Mouse (Mus musculus) erythroblast, adult 5-6 weeks (primary cell): ENCODE data around the gene Pak4. TPM values are rescaled to one million over a fixed set of nuclear protein-coding genes. Genes with fewer than 3 reads are reported as not detected.
"Not testable (repeated sequence)": the region's sequence is repeated elsewhere in the genome, so short reads cannot be mapped to it uniquely, and the experiment has no call there.

Source experiments
- ATAC-seq: replicated peaks from 2 replicates; pipeline ENCODE4 v1.8.0; 2016; ENCODE audit warnings: moderate number of reproducible peaks, mild to moderate bottlenecking, moderate TSS enrichment, inconsistent platforms; ENCODE audit not compliant: poor library complexity, low FRiP score, severe bottlenecking
- total RNA-seq, 2 experiments: library from RNA; stranded (forward) in 1 of 2; stranded (reverse) in 1 of 2; fragments of 150-400 nt in 1 of 2; fragments of 200-764, 138-1000 nt in 1 of 2; gene quantifications; 2 replicates each; pipeline versions ENCODE4 v1.2.3 to v1.2.4; 2015 to 2017; ENCODE audit warnings: low replicate concordance in 2 of 2

Pak4 gene
- total RNA-seq, 2 experiments from 2014 or later: 2.0 to 3.5 TPM

GRCm38 (mm10) chr7:28527922-28528719, 69.9 kb downstream of the Pak4 start:
- peak; percentile 89 for ATAC-seq

GRCm38 (mm10) chr7:28522536-28522935, 75.4 kb downstream of the Pak4 start, which contains the start of gene Ifnl3:
Gene Ifnl3, plus strand, starts transcription at chr7:28522836.
- ATAC-seq: not testable (repeated sequence)

- no peak for ATAC-seq
These were observed 86.5 kb downstream of the Pak4 start for GRCm38 (mm10) chr7:28511441-28511840.

DNA sequence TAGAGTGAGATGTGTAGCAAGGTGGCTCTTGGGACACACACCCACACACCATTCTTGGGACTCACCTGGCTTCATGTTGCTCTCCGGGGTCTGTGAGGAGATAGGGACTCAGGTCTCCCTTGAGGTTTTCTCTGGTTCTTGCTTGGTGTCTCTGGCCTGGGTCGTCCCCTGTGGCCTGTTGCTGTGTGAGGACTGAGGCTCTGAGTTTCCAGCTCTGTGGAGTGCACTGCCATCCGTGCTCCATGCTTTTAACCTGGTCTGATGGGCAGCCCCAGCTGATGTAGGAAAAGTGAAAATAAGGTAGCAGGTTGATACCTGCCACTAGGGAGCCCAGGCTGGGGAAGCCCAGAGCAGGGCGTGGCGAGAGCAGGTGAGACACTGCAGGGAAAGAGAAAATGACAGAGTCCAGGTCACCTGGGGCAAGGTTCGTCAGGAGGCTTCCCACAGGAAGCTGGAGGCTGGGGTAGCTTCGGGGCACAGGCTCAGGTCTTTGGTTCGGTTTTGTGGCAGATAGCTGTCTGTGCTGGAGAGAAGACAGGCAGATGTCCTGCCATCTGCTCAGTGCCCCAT, 87.5 kb downstream of the Pak4 start, which contains the start of gene Ifnl2:
Gene Ifnl2 (minus strand): TSS at position 51 of the 570 bp plus-strand sequence.
- ATAC-seq: not testable (repeated sequence)

- 0 out of 2 replicates have a peak, but pooled peaks have one; percentile 8 for ATAC-seq
These were observed 88.9 kb downstream of the Pak4 start for GRCm38 (mm10) chr7:28509121-28509520.

Other genes with a start within 250 kb of the Pak4 start
- 649 and 667 TPM in 2 replicates for gene Rps16, start 247.5 kb downstream of the Pak4 start, total RNA-seq (2015; ENCODE audit: low replicate concordance)
- gene Rps16, start 247.5 kb downstream of the Pak4 start, total RNA-seq (2017; ENCODE audit: low replicate concordance): 67.6 and 181 TPM in 2 replicates
- 4.4 and 6.1 TPM in 2 replicates for gene Plekhg2, start 225.6 kb downstream of the Pak4 start, total RNA-seq (2015; ENCODE audit: low replicate concordance)
- gene Plekhg2, start 225.6 kb downstream of the Pak4 start, total RNA-seq (2017; ENCODE audit: low replicate concordance): 0.98 and 4.1 TPM in 2 replicates
- 47.0 and 53.2 TPM in 2 replicates for gene Zfp36, start 217.9 kb downstream of the Pak4 start, total RNA-seq (2015; ENCODE audit: low replicate concordance)
- gene Zfp36, start 217.9 kb downstream of the Pak4 start, total RNA-seq (2017; ENCODE audit: low replicate concordance): 7.7 and 15.1 TPM in 2 replicates
- 6.3 and 9.0 TPM in 2 replicates for gene Med29, start 205.5 kb downstream of the Pak4 start, total RNA-seq (2015; ENCODE audit: low replicate concordance)
- 3.4 TPM in 1 of 2 replicates, not detected in the other for gene Med29, start 205.5 kb downstream of the Pak4 start, total RNA-seq (2017; ENCODE audit: low replicate concordance)
- 26.1 and 32.9 TPM in 2 replicates for gene Paf1, start 205.2 kb downstream of the Pak4 start, total RNA-seq (2015; ENCODE audit: low replicate concordance)
- 16.7 and 24.7 TPM in 2 replicates for gene Paf1, start 205.2 kb downstream of the Pak4 start, total RNA-seq (2017; ENCODE audit: low replicate concordance)
- gene Gmfg, start 160.7 kb downstream of the Pak4 start, total RNA-seq (2015; ENCODE audit: low replicate concordance): 69.4 and 105 TPM in 2 replicates
- gene Gmfg, start 160.7 kb downstream of the Pak4 start, total RNA-seq (2017; ENCODE audit: low replicate concordance): 115 and 118 TPM in 2 replicates
- 6.9 TPM in 1 of 2 replicates, not detected in the other for gene Lrfn1, start 146.2 kb downstream of the Pak4 start, total RNA-seq (2015; ENCODE audit: low replicate concordance)
- not detected in 2 replicates for gene Lrfn1, start 146.2 kb downstream of the Pak4 start, total RNA-seq (2017; ENCODE audit: low replicate concordance)
- not detected in 2 replicates for gene Ifnl2, start 87.7 kb downstream of the Pak4 start, total RNA-seq (2015; ENCODE audit: low replicate concordance)
- gene Ifnl2, start 87.7 kb downstream of the Pak4 start, total RNA-seq (2017; ENCODE audit: low replicate concordance): not detected in 2 replicates
- gene Ifnl3, start 75.3 kb downstream of the Pak4 start, total RNA-seq (2015; ENCODE audit: low replicate concordance): not detected in 2 replicates
- gene Ifnl3, start 75.3 kb downstream of the Pak4 start, total RNA-seq (2017; ENCODE audit: low replicate concordance): not detected in 2 replicates
- not detected in 2 replicates for gene Sycn, start 57.3 kb downstream of the Pak4 start, total RNA-seq (2015; ENCODE audit: low replicate concordance)
- not detected in 2 replicates for gene Sycn, start 57.3 kb downstream of the Pak4 start, total RNA-seq (2017; ENCODE audit: low replicate concordance)
- 0.84 TPM in 1 of 2 replicates, not detected in the other for gene Nccrp1, start 50.9 kb downstream of the Pak4 start, total RNA-seq (2015; ENCODE audit: low replicate concordance)
- gene Nccrp1, start 50.9 kb downstream of the Pak4 start, total RNA-seq (2017; ENCODE audit: low replicate concordance): not detected in 2 replicates
- 7.3 and 11.9 TPM in 2 replicates for gene Samd4b, start within 50 bp of the Pak4 start, total RNA-seq (2015; ENCODE audit: low replicate concordance)
- gene Samd4b, start within 50 bp of the Pak4 start, total RNA-seq (2017; ENCODE audit: low replicate concordance): 3.1 and 4.8 TPM in 2 replicates
- not detected in 2 replicates for gene Acp7, start 33.1 kb upstream of the Pak4 start, total RNA-seq (2015; ENCODE audit: low replicate concordance)
- not detected in 2 replicates for gene Acp7, start 33.1 kb upstream of the Pak4 start, total RNA-seq (2017; ENCODE audit: low replicate concordance)
- 1.7 TPM in 1 of 2 replicates, not detected in the other for gene Fbxo27, start 94.7 kb upstream of the Pak4 start, total RNA-seq (2015; ENCODE audit: low replicate concordance)
- gene Fbxo27, start 94.7 kb upstream of the Pak4 start, total RNA-seq (2017; ENCODE audit: low replicate concordance): 0.28 TPM in 1 of 2 replicates, not detected in the other
- 1.3 TPM in 1 of 2 replicates, not detected in the other for gene Fbxo17, start 118.6 kb upstream of the Pak4 start, total RNA-seq (2015; ENCODE audit: low replicate concordance)
- 2.4 TPM in 1 of 2 replicates, not detected in the other for gene Fbxo17, start 118.6 kb upstream of the Pak4 start, total RNA-seq (2017; ENCODE audit: low replicate concordance)
- gene Mrps12, start 143.6 kb upstream of the Pak4 start, total RNA-seq (2015; ENCODE audit: low replicate concordance): 31.1 and 44.8 TPM in 2 replicates
- 6.1 and 8.1 TPM in 2 replicates for gene Mrps12, start 143.6 kb upstream of the Pak4 start, total RNA-seq (2017; ENCODE audit: low replicate concordance)
- gene Sars2, start 143.8 kb upstream of the Pak4 start, total RNA-seq (2015; ENCODE audit: low replicate concordance): 0.84 TPM in 1 of 2 replicates, not detected in the other
- 1.8 and 4.3 TPM in 2 replicates for gene Sars2, start 143.8 kb upstream of the Pak4 start, total RNA-seq (2017; ENCODE audit: low replicate concordance)
- gene Ccer2, start 158.0 kb upstream of the Pak4 start, total RNA-seq (2015; ENCODE audit: low replicate concordance): not detected in 2 replicates
- not detected in 2 replicates for gene Ccer2, start 158.0 kb upstream of the Pak4 start, total RNA-seq (2017; ENCODE audit: low replicate concordance)
- gene Sirt2, start 168.6 kb upstream of the Pak4 start, total RNA-seq (2015; ENCODE audit: low replicate concordance): 18.3 and 21.5 TPM in 2 replicates
- 6.0 and 9.8 TPM in 2 replicates for gene Sirt2, start 168.6 kb upstream of the Pak4 start, total RNA-seq (2017; ENCODE audit: low replicate concordance)
- gene Nfkbib, start 169.3 kb upstream of the Pak4 start, total RNA-seq (2015; ENCODE audit: low replicate concordance): 2.9 and 3.8 TPM in 2 replicates
- 2.2 and 3.6 TPM in 2 replicates for gene Nfkbib, start 169.3 kb upstream of the Pak4 start, total RNA-seq (2017; ENCODE audit: low replicate concordance)
- gene Rinl, start 190.8 kb upstream of the Pak4 start, total RNA-seq (2015; ENCODE audit: low replicate concordance): 21.1 and 25.0 TPM in 2 replicates
- gene Rinl, start 190.8 kb upstream of the Pak4 start, total RNA-seq (2017; ENCODE audit: low replicate concordance): 9.9 and 13.4 TPM in 2 replicates
- gene Hnrnpl, start 210.4 kb upstream of the Pak4 start, total RNA-seq (2015; ENCODE audit: low replicate concordance): 98.6 and 172 TPM in 2 replicates
- gene Hnrnpl, start 210.4 kb upstream of the Pak4 start, total RNA-seq (2017; ENCODE audit: low replicate concordance): 98.1 and 140 TPM in 2 replicates
- 36.6 and 59.0 TPM in 2 replicates for gene Ech1, start 227.0 kb upstream of the Pak4 start, total RNA-seq (2015; ENCODE audit: low replicate concordance)
- gene Ech1, start 227.0 kb upstream of the Pak4 start, total RNA-seq (2017; ENCODE audit: low replicate concordance): 23.2 and 31.8 TPM in 2 replicates
- 1.7 TPM in 1 of 2 replicates, not detected in the other for gene Lgals4, start 235.7 kb upstream of the Pak4 start, total RNA-seq (2015; ENCODE audit: low replicate concordance)
- 2.4 TPM in 1 of 2 replicates, not detected in the other for gene Lgals4, start 235.7 kb upstream of the Pak4 start, total RNA-seq (2017; ENCODE audit: low replicate concordance)